Mouse (Mus musculus): ENCODE data around the gene Azin2. TPM values are rescaled to one million over a fixed set of nuclear protein-coding genes. Genes with fewer than 3 reads are reported as not detected.

Azin2 gene
- polyA plus RNA-seq, 1 experiment, result 32.9 TPM

GRCm38 (mm10) chr4:128909378-128909831 lies 52.8 kb downstream of the Azin2 start:
- Histone ChIP-seq H3K27ac (ENCODE audit: insufficient read depth, low read length) (no peak overlapping the region), H3K4me3 (ENCODE audit: low read depth, low read length) (no peak overlapping the region), H3K9me3 (replicated peaks; ENCODE audit: control insufficient read depth, insufficient read depth, low read length, poor library complexity, severe bottlenecking) (no peaks in the 10 kb centered on the region), H3K9ac (ENCODE audit: low read depth, poor library complexity, severe bottlenecking) (no peak overlapping the region), H3K4me1 (ENCODE audit: control insufficient read depth, insufficient read depth, low read length) (peaks cover 6% of the 10 kb centered on the region), H3K36me3 (ENCODE audit: control insufficient read depth, insufficient read depth, low read length, poor library complexity, severe bottlenecking) (no peaks in the 10 kb centered on the region), H3K27me3 (ENCODE audit: control insufficient read depth, insufficient read depth, low read length, poor library complexity, severe bottlenecking) (no peaks in the 10 kb centered on the region)
- no peak for TF ChIP-seq EP300 (IDR thresholded peaks at IDR 0.05; ENCODE audit: insufficient read depth, low read depth, low read length)
- TF ChIP-seq CTCF (IDR thresholded peaks at IDR 0.05; ENCODE audit: low read depth, low read length), result no peak
- TF ChIP-seq POLR2A (IDR thresholded peaks at IDR 0.05; ENCODE audit: insufficient read depth, low read length), result no peak

- no peaks in the 10 kb centered on the region for H3K36me3 ChIP-seq (ENCODE audit: control insufficient read depth, insufficient read depth, low read length, poor library complexity, severe bottlenecking)
- no peak overlapping the region for H3K9ac ChIP-seq (ENCODE audit: low read depth, poor library complexity, severe bottlenecking)
- no peak for TF ChIP-seq POLR2A (IDR thresholded peaks at IDR 0.05; ENCODE audit: insufficient read depth, low read length)
- TF ChIP-seq EP300 (IDR thresholded peaks at IDR 0.05; ENCODE audit: insufficient read depth, low read depth, low read length), result no peak
- peak; percentile 89 for TF ChIP-seq CTCF (IDR thresholded peaks at IDR 0.05; ENCODE audit: low read depth, low read length)
- H3K4me3 ChIP-seq (ENCODE audit: low read depth, low read length), result no peak overlapping the region
- H3K9me3 ChIP-seq (replicated peaks; ENCODE audit: control insufficient read depth, insufficient read depth, low read length, poor library complexity, severe bottlenecking), result no peaks in the 10 kb centered on the region
- H3K4me1 ChIP-seq (ENCODE audit: control insufficient read depth, insufficient read depth, low read length), result peaks cover 6% of the 10 kb centered on the region
- H3K27me3 ChIP-seq (ENCODE audit: control insufficient read depth, insufficient read depth, low read length, poor library complexity, severe bottlenecking), result no peaks in the 10 kb centered on the region
- no peak overlapping the region for H3K27ac ChIP-seq (ENCODE audit: insufficient read depth, low read length)
Observed at GRCm38 (mm10) chr4:128908586-128909377, 53.5 kb downstream of the Azin2 start.

- no peaks in the 10 kb centered on the region for H3K36me3 ChIP-seq (ENCODE audit: control insufficient read depth, insufficient read depth, low read length, poor library complexity, severe bottlenecking)
- no peak overlapping the region for H3K27ac ChIP-seq (ENCODE audit: insufficient read depth, low read length)
- no peaks in the 10 kb centered on the region for H3K9me3 ChIP-seq (replicated peaks; ENCODE audit: control insufficient read depth, insufficient read depth, low read length, poor library complexity, severe bottlenecking)
- H3K4me3 ChIP-seq (ENCODE audit: low read depth, low read length), result no peak overlapping the region
- TF ChIP-seq EP300 (IDR thresholded peaks at IDR 0.05; ENCODE audit: insufficient read depth, low read depth, low read length) (no peak), CTCF (IDR thresholded peaks at IDR 0.05; ENCODE audit: low read depth, low read length) (no peak), POLR2A (IDR thresholded peaks at IDR 0.05; ENCODE audit: insufficient read depth, low read length) (no peak)
- no peaks in the 10 kb centered on the region for H3K27me3 ChIP-seq (ENCODE audit: control insufficient read depth, insufficient read depth, low read length, poor library complexity, severe bottlenecking)
- peaks cover 6% of the 10 kb centered on the region for H3K4me1 ChIP-seq (ENCODE audit: control insufficient read depth, insufficient read depth, low read length)
- H3K9ac ChIP-seq (ENCODE audit: low read depth, poor library complexity, severe bottlenecking), result no peak overlapping the region
Observed at GRCm38 (mm10) chr4:128907238-128907968, 54.8 kb downstream of the Azin2 start.

- H3K36me3 ChIP-seq (ENCODE audit: control insufficient read depth, insufficient read depth, low read length, poor library complexity, severe bottlenecking), result no peaks in the 10 kb centered on the region
Observed at GRCm38 (mm10) chr4:128906757-128907156, 55.5 kb downstream of the Azin2 start.

GRCm38 (mm10) chr4:128905251-128905650 lies 57.0 kb downstream of the Azin2 start:
- Histone ChIP-seq H3K27ac (ENCODE audit: insufficient read depth, low read length) (no peak overlapping the region), H3K4me1 (ENCODE audit: control insufficient read depth, insufficient read depth, low read length) (peaks cover 6% of the 10 kb centered on the region), H3K27me3 (ENCODE audit: control insufficient read depth, insufficient read depth, low read length, poor library complexity, severe bottlenecking) (no peaks in the 10 kb centered on the region), H3K4me3 (ENCODE audit: low read depth, low read length) (no peak overlapping the region), H3K36me3 (ENCODE audit: control insufficient read depth, insufficient read depth, low read length, poor library complexity, severe bottlenecking) (no peaks in the 10 kb centered on the region), H3K9ac (ENCODE audit: low read depth, poor library complexity, severe bottlenecking) (no peak overlapping the region; the same call in 1 of the 2 replicates), H3K9me3 (replicated peaks; ENCODE audit: control insufficient read depth, insufficient read depth, low read length, poor library complexity, severe bottlenecking) (no peaks in the 10 kb centered on the region)
- no peak for TF ChIP-seq CTCF (IDR thresholded peaks at IDR 0.05; ENCODE audit: low read depth, low read length)
- no peak for TF ChIP-seq EP300 (IDR thresholded peaks at IDR 0.05; ENCODE audit: insufficient read depth, low read depth, low read length)
- no peak for TF ChIP-seq POLR2A (IDR thresholded peaks at IDR 0.05; ENCODE audit: insufficient read depth, low read length)

More at GRCm38 (mm10) chr4:128906757-128907156, 55.5 kb downstream of the Azin2 start:
- peaks cover 6% of the 10 kb centered on the region for H3K4me1 ChIP-seq (ENCODE audit: control insufficient read depth, insufficient read depth, low read length)
- TF ChIP-seq CTCF (IDR thresholded peaks at IDR 0.05; ENCODE audit: low read depth, low read length) (no peak), EP300 (IDR thresholded peaks at IDR 0.05; ENCODE audit: insufficient read depth, low read depth, low read length) (no peak)
- H3K27ac ChIP-seq (ENCODE audit: insufficient read depth, low read length), result no peak overlapping the region
- H3K27me3 ChIP-seq (ENCODE audit: control insufficient read depth, insufficient read depth, low read length, poor library complexity, severe bottlenecking), result no peaks in the 10 kb centered on the region
- H3K9ac ChIP-seq (ENCODE audit: low read depth, poor library complexity, severe bottlenecking), result no peak overlapping the region
- H3K9me3 ChIP-seq (replicated peaks; ENCODE audit: control insufficient read depth, insufficient read depth, low read length, poor library complexity, severe bottlenecking), result no peaks in the 10 kb centered on the region
- no peak overlapping the region for H3K4me3 ChIP-seq (ENCODE audit: low read depth, low read length)

Data from ES-Bruce4 (cell line).